Mouse (Mus musculus): ENCODE results near the gene Gsn. TPM values are rescaled to one million over a fixed set of nuclear protein-coding genes. Genes with fewer than 3 reads are reported as not detected.

Gsn gene
- polyA plus RNA-seq (2012; ENCODE audit: low replicate concordance), result 58.4 and 85.3 TPM in 2 replicates

DNA sequence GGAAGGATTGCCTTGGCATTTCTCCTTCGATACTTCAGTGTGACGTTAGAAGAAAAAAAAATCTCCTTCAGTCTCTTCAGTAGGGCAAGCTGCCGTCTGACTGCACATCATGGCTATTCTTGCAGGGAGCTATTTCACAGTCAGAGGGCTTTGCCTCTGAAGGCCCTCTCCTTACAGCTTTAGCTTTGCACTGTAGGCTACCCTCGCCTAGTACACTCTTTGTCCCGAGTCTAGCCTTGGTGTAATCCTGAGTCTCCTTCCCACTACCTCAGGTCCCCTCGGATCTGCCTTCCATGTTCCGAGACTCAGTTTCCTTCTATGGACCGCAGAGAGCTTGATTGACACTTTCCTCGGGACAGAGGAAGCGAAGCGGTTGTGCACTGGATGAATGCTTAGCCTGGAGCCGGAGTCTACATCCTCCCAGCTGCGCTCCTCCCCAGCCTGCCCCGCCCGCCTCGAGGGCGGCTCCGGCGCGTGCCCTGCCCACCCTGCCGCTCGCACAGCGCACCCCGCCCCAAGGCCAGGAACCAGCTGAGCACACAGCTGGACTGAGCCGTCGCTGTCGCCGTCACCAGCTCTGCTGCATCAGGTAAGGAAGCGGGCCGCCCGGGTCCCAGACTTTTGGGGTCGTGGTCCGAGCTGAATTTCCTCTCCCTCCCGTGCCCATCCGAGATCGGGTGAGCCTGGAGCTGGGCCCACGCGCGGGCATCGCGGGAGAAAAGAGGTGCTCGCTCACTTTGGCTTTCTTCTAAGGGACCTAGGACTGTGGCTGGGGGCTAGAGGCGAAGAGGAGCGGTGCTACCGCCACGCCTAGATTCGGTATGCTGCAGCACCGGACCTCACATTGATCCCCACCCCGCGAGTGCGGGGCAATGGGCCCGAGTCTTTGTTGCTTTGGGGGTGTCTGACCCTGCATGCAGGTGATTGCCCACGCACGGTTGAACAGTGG lies at the start of gene Gsn:
Gene Gsn, plus strand, starts transcription at position 496 of the 949 bp plus-strand sequence.

GRCm38 (mm10) chr2:35336388-35337280 lies 80.5 kb downstream of the Gsn start, which contains the start of gene Stom:
Gene Stom, minus strand, starts transcription at chr2:35336976.

Other genes with a start within 250 kb of the Gsn start
- not detected in 2 replicates for gene Hc, start 194.9 kb upstream of the Gsn start, polyA plus RNA-seq (2012; ENCODE audit: low replicate concordance)
- gene AI182371, start 154.8 kb upstream of the Gsn start, polyA plus RNA-seq (2012; ENCODE audit: low replicate concordance), result 0.39 TPM in 1 of 2 replicates, not detected in the other
- 22.8 and 29.2 TPM in 2 replicates for gene Cntrl, start 146.9 kb upstream of the Gsn start, polyA plus RNA-seq (2012; ENCODE audit: low replicate concordance)
- 890 and 3,350 TPM in 2 replicates for gene Rab14, start 55.3 kb upstream of the Gsn start, polyA plus RNA-seq (2012; ENCODE audit: low replicate concordance)
- 25.3 and 56.7 TPM in 2 replicates for gene Stom, start 80.6 kb downstream of the Gsn start, polyA plus RNA-seq (2012; ENCODE audit: low replicate concordance)
- not detected in 2 replicates for gene 4930568D16Rik, start 111.3 kb downstream of the Gsn start, polyA plus RNA-seq (2012; ENCODE audit: low replicate concordance)
- not detected in 2 replicates for gene 4930402F06Rik, start 140.8 kb downstream of the Gsn start, polyA plus RNA-seq (2012; ENCODE audit: low replicate concordance)
- gene Ggta1, start 206.9 kb downstream of the Gsn start, polyA plus RNA-seq (2012; ENCODE audit: low replicate concordance), result 20.3 and 31.2 TPM in 2 replicates

Data from hematopoietic multipotent progenitor cell, adult 10-12 weeks (in vitro differentiated cells).